Mouse (Mus musculus): ENCODE data around the gene Bcor. TPM values are rescaled to one million over a fixed set of nuclear protein-coding genes. Genes with fewer than 3 reads are reported as not detected.

The Bcor gene
- total RNA-seq, 1 experiment: 32.9 TPM

DNA sequence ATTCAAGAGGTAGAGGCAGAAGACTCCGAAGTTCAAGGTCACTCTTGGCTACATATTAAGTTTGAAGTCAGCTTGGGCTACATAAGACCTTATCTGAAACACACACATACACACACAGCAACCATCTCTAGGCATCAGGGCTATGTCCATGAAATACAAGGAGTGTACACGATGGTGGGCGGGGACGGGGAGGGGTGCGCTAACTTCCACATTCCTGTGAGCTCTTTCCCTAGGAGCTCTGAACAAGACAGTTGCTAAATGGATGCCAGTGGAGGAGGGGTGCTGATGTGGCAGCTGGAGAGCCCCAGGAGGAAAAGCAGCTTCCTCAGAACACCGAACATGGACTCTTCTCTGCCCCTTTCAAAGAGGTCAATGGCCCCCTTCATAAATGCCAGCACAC is 49.6 kb downstream of the Bcor start:
- Histone ChIP-seq H3K27ac (ENCODE audit: insufficient read depth, low read depth, low read length, poor library complexity, severe bottlenecking) (no peak overlapping the region), H3K4me3 (ENCODE audit: insufficient read depth in 1 of 2, low read depth in 1 of 2, low read length in 2 of 2, poor library complexity in 1 of 2, severe bottlenecking in 1 of 2) (no peak overlapping the region), H3K9ac (ENCODE audit: insufficient read depth, low read depth, low read length, poor library complexity, severe bottlenecking) (no peak overlapping the region), H3K36me3 (ENCODE audit: control insufficient read depth, insufficient read depth, low read length, poor library complexity, severe bottlenecking) (no peaks in the 10 kb centered on the region), H3K9me3 (ENCODE audit: control insufficient read depth, insufficient read depth, low read depth, low read length) (no peaks in the 10 kb centered on the region), H3K4me1 (ENCODE audit: control insufficient read depth in 2 of 2, insufficient read depth in 2 of 2, low read length in 2 of 2, poor library complexity in 1 of 2) (no peaks in the 10 kb centered on the region)
- in situ Hi-C loops (cut with MboI; ENCODE audit: low sequenced_read_pairs in 2 of 2, unreplicated experiment in 2 of 2): no loop called here
- no peak for TF ChIP-seq ZNF384 (IDR thresholded peaks at IDR 0.05; ENCODE audit: low read depth, low read length)
- no peak for TF ChIP-seq MAFK (IDR thresholded peaks at IDR 0.05; ENCODE audit: insufficient read depth, low read depth, low read length)
- TF ChIP-seq CHD2 (IDR thresholded peaks at IDR 0.05; ENCODE audit: low read depth, low read length): no peak
- TF ChIP-seq ZC3H11A (IDR thresholded peaks at IDR 0.05; ENCODE audit: borderline replicate concordance, low read depth, low read length): no peak
- TF ChIP-seq HCFC1 (IDR thresholded peaks at IDR 0.05; ENCODE audit: borderline replicate concordance, insufficient read depth, low read length): no peak
- DNase-seq (ENCODE audit: low read depth, low spot score): no peak

DNA sequence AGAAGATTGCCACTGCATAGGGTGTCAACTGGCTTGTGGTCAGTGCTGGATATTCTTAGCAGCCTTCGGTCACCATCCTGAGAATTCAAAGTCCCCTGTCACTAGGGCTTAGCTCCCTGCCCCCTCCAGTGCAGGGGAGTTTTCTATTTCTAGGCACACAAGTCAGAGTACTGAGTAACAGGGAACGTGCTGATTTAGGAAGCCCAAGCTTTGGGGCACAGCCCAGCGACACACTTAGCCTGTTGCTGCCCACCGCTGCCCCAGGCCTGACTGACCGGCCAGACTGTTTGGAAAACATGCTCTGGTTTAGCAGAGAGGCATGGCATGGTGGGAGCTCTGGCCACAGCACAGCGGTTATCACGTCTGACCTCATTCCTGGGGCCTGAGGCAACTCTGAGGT is 54.8 kb downstream of the Bcor start:
- in situ Hi-C loops (cut with MboI; ENCODE audit: low sequenced_read_pairs in 2 of 2, unreplicated experiment in 2 of 2): no loop called here
- no peaks in the 10 kb centered on the region for H3K36me3 ChIP-seq (ENCODE audit: control insufficient read depth, insufficient read depth, low read length, poor library complexity, severe bottlenecking)
- H3K4me3 ChIP-seq (ENCODE audit: insufficient read depth in 1 of 2, low read depth in 1 of 2, low read length in 2 of 2, poor library complexity in 1 of 2, severe bottlenecking in 1 of 2): no peak overlapping the region
- H3K4me1 ChIP-seq (ENCODE audit: control insufficient read depth in 2 of 2, insufficient read depth in 2 of 2, low read length in 2 of 2, poor library complexity in 1 of 2): no peaks in the 10 kb centered on the region
- TF ChIP-seq ZNF384 (IDR thresholded peaks at IDR 0.05; ENCODE audit: low read depth, low read length) (no peak), HCFC1 (IDR thresholded peaks at IDR 0.05; ENCODE audit: borderline replicate concordance, insufficient read depth, low read length) (no peak), CHD2 (IDR thresholded peaks at IDR 0.05; ENCODE audit: low read depth, low read length) (no peak), MAFK (IDR thresholded peaks at IDR 0.05; ENCODE audit: insufficient read depth, low read depth, low read length) (no peak), ZC3H11A (IDR thresholded peaks at IDR 0.05; ENCODE audit: borderline replicate concordance, low read depth, low read length) (no peak)
- no peaks in the 10 kb centered on the region for H3K9me3 ChIP-seq (ENCODE audit: control insufficient read depth, insufficient read depth, low read depth, low read length)
- no peak overlapping the region for H3K9ac ChIP-seq (ENCODE audit: insufficient read depth, low read depth, low read length, poor library complexity, severe bottlenecking)
- DNase-seq (ENCODE audit: low read depth, low spot score): no peak
- H3K27ac ChIP-seq (ENCODE audit: insufficient read depth, low read depth, low read length, poor library complexity, severe bottlenecking): no peak overlapping the region

DNA sequence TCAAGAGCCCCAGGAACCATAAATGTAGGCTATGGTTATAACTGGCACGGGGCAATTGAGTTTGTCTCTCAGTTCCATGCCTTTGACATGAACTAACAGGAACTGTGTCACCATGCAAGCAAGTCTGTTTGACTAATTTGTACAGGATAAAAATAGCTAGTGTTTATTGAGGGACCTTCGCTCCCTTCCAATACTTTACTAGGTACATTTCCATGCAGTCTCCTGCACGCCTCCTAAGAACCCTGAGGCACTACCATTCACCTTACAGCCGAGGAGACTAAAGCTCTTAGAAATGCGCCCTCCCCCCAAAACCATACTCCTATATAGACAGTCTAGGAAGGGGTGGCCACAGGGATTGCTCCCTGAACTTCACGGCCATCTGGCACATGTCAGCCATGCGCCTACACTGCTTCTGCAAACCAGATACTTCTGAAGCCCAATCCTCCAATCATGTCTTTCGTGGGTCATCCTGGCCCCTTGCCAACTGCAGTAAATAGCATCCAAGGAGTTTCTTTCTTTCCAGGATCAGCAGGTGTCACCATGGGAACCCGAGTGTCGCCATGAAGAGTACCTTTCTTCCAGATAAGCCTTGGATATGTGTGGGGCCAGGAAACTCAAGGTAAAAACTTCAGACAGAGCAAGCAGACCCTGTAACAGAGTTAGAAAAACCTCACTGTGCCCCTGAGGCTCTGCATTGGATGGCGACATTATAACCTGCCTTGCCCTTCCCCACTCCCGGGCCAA is 63.2 kb downstream of the Bcor start:
- no peak overlapping the region for H3K9ac ChIP-seq (ENCODE audit: insufficient read depth, low read depth, low read length, poor library complexity, severe bottlenecking)
- DNase-seq (ENCODE audit: low read depth, low spot score): no peak
- TF ChIP-seq HCFC1 (IDR thresholded peaks at IDR 0.05; ENCODE audit: borderline replicate concordance, insufficient read depth, low read length): no peak
- no peak for TF ChIP-seq ZNF384 (IDR thresholded peaks at IDR 0.05; ENCODE audit: low read depth, low read length)
- no peak for TF ChIP-seq ZC3H11A (IDR thresholded peaks at IDR 0.05; ENCODE audit: borderline replicate concordance, low read depth, low read length)
- TF ChIP-seq CHD2 (IDR thresholded peaks at IDR 0.05; ENCODE audit: low read depth, low read length): no peak
- no peak for TF ChIP-seq MAFK (IDR thresholded peaks at IDR 0.05; ENCODE audit: insufficient read depth, low read depth, low read length)
- H3K4me3 ChIP-seq (ENCODE audit: insufficient read depth in 1 of 2, low read depth in 1 of 2, low read length in 2 of 2, poor library complexity in 1 of 2, severe bottlenecking in 1 of 2): no peak overlapping the region
- no peaks in the 10 kb centered on the region for H3K4me1 ChIP-seq (ENCODE audit: control insufficient read depth in 2 of 2, insufficient read depth in 2 of 2, low read length in 2 of 2, poor library complexity in 1 of 2)
- H3K36me3 ChIP-seq (ENCODE audit: control insufficient read depth, insufficient read depth, low read length, poor library complexity, severe bottlenecking): no peaks in the 10 kb centered on the region
- in situ Hi-C loops (cut with MboI; ENCODE audit: low sequenced_read_pairs in 2 of 2, unreplicated experiment in 2 of 2): loop anchor here (25.0 kb wide), 2 partner anchors 435 to 460 kb away; no protein-coding TSS in a partner anchor
- no peak overlapping the region for H3K27ac ChIP-seq (ENCODE audit: insufficient read depth, low read depth, low read length, poor library complexity, severe bottlenecking)
- H3K9me3 ChIP-seq (ENCODE audit: control insufficient read depth, insufficient read depth, low read depth, low read length): no peaks in the 10 kb centered on the region

DNA sequence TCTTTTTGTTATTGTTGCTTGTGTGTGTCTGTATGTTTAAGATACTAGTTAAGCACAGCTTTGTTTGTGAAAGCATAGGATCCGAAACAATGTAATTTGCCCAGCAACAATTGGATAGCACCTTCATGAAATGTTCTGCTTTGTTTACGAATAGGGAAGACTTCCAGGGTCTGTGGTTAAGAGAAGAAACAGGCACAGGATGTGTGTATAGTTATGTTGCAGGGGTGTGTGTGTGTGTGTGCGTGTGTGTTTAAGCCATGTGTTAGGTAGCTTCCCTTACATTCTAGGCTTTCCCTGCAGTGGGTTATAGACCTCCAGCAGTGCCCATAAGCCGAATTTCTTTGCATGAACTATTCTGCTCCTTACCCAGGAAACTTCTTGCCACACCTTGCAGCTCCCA is 66.8 kb downstream of the Bcor start:
- Histone ChIP-seq H3K4me3 (ENCODE audit: insufficient read depth in 1 of 2, low read depth in 1 of 2, low read length in 2 of 2, poor library complexity in 1 of 2, severe bottlenecking in 1 of 2) (no peak overlapping the region), H3K9ac (ENCODE audit: insufficient read depth, low read depth, low read length, poor library complexity, severe bottlenecking) (no peak overlapping the region), H3K36me3 (ENCODE audit: control insufficient read depth, insufficient read depth, low read length, poor library complexity, severe bottlenecking) (no peaks in the 10 kb centered on the region), H3K9me3 (ENCODE audit: control insufficient read depth, insufficient read depth, low read depth, low read length) (no peaks in the 10 kb centered on the region), H3K4me1 (ENCODE audit: control insufficient read depth in 2 of 2, insufficient read depth in 2 of 2, low read length in 2 of 2, poor library complexity in 1 of 2) (no peaks in the 10 kb centered on the region), H3K27ac (ENCODE audit: insufficient read depth, low read depth, low read length, poor library complexity, severe bottlenecking) (no peak overlapping the region)
- no peak for DNase-seq (ENCODE audit: low read depth, low spot score)
- in situ Hi-C loops (cut with MboI; ENCODE audit: low sequenced_read_pairs in 2 of 2, unreplicated experiment in 2 of 2): loop anchor here (5.0 to 25.0 kb wide), 3 partner anchors 34 to 456 kb away; no protein-coding TSS in a partner anchor
- TF ChIP-seq HCFC1 (IDR thresholded peaks at IDR 0.05; ENCODE audit: borderline replicate concordance, insufficient read depth, low read length): no peak
- no peak for TF ChIP-seq ZNF384 (IDR thresholded peaks at IDR 0.05; ENCODE audit: low read depth, low read length)
- no peak for TF ChIP-seq MAFK (IDR thresholded peaks at IDR 0.05; ENCODE audit: insufficient read depth, low read depth, low read length)
- TF ChIP-seq CHD2 (IDR thresholded peaks at IDR 0.05; ENCODE audit: low read depth, low read length): no peak
- TF ChIP-seq ZC3H11A (IDR thresholded peaks at IDR 0.05; ENCODE audit: borderline replicate concordance, low read depth, low read length): no peak
